Mouse (Mus musculus): ENCODE measurements around the gene Exoc6b.

GRCm38 (mm10) chr6:84582826-84583225, 486.5 kb downstream of the Exoc6b start:
- TF ChIP-seq GATA1 (IDR thresholded peaks at IDR 0.05; ENCODE audit: borderline replicate concordance, low read length) (no peak), FLI1 (IDR thresholded peaks at IDR 0.05; ENCODE audit: low read length) (no peak)

Measured in megakaryocyte, embryonic 14.5 days (primary cell).